Mouse (Mus musculus) liver, adult 2 months (tissue): ENCODE data around the gene Prkcb.

Source experiments
- CTCF ChIP-seq: fragments of 200-500 bp; IDR thresholded peaks from 2 replicates; pipeline ENCODE4 v1.5.1; 2011; ENCODE audit warnings: low read depth, low read length, control low read depth
- POLR2A ChIP-seq: fragments of 200-500 bp; IDR thresholded peaks from 2 replicates; pipeline ENCODE4 v1.6.1; 2011; ENCODE audit warnings: low read length, control low read depth; ENCODE audit not compliant: insufficient read depth; ENCODE audit errors: extremely low read depth

- TF ChIP-seq CTCF (no peak), POLR2A (no peak)
These were observed 188.6 kb downstream of the Prkcb start for GRCm38 (mm10) chr7:122477118-122477517.
